Mouse (Mus musculus) left cerebral cortex, postnatal 4 days (tissue): ENCODE measurements at regions not wholly inside any gene's neighbourhood (a gene's known extent, or its start where the extent isn't known, plus 50 kb on each side); places are given as distances from the start of the nearest gene placed in this dataset.

Source experiments
- DNase-seq: peaks from one replicate; pipeline ENCODE4 v3.0.0-alpha.2; 2022
- intact Hi-C: fragments of 180-260 bp; cut with DNase I; formaldehyde crosslinking; loops from one replicate; pipeline ENCODE4 v1.15.1; 2025

GRCm38 (mm10) chr6:16064691-16065090 is 344.2 kb downstream of the Mdfic start:
- DNase-seq = no peak
- intact Hi-C loops = no loop called here

- intact Hi-C loops = no loop called here
- DNase-seq = no peak
These were observed 344.7 kb downstream of the Mdfic start for GRCm38 (mm10) chr6:16065121-16065520.

GRCm38 (mm10) chr6:16076266-16076665 is 355.8 kb downstream of the Mdfic start:
- intact Hi-C loops = no loop called here
- peak; percentile 29 for DNase-seq

GRCm38 (mm10) chr6:16077195-16077810 is 356.8 kb downstream of the Mdfic start:
- intact Hi-C loops = no loop called here

GRCm38 (mm10) chr6:16077917-16078316 is 357.5 kb downstream of the Mdfic start:
- intact Hi-C loops = no loop called here

More at GRCm38 (mm10) chr6:16077195-16077810, 356.8 kb downstream of the Mdfic start:
- DNase-seq = no peak

GRCm38 (mm10) chr6:16086952-16087537 is 366.6 kb downstream of the Mdfic start:
- no peak for DNase-seq
- intact Hi-C loops = no loop called here

More at GRCm38 (mm10) chr6:16077917-16078316, 357.5 kb downstream of the Mdfic start:
- no peak for DNase-seq

- no peak for DNase-seq
- intact Hi-C loops = no loop called here
These were observed 378.3 kb downstream of the Mdfic start for GRCm38 (mm10) chr6:16098761-16099160.

- no peak for DNase-seq
- intact Hi-C loops = no loop called here
These were observed 420.5 kb downstream of the Mdfic start for GRCm38 (mm10) chr6:16141009-16141408.

GRCm38 (mm10) chr6:16144538-16144937 is 424.1 kb downstream of the Mdfic start:
- DNase-seq = no peak
- intact Hi-C loops = no loop called here

GRCm38 (mm10) chr6:16150535-16150934 is 430.1 kb downstream of the Mdfic start:
- intact Hi-C loops = no loop called here

GRCm38 (mm10) chr6:16151478-16151877 is 431.0 kb downstream of the Mdfic start:
- no peak for DNase-seq
- intact Hi-C loops = no loop called here

More at GRCm38 (mm10) chr6:16150535-16150934, 430.1 kb downstream of the Mdfic start:
- DNase-seq = no peak

GRCm38 (mm10) chr6:16152691-16153090 is 432.2 kb downstream of the Mdfic start:
- intact Hi-C loops = no loop called here
- no peak for DNase-seq

- no peak for DNase-seq
These were observed 444.6 kb downstream of the Mdfic start for GRCm38 (mm10) chr6:16165012-16165411.

GRCm38 (mm10) chr6:16171871-16172270 is 451.4 kb downstream of the Mdfic start:
- no peak for DNase-seq
- intact Hi-C loops = no loop called here

More at GRCm38 (mm10) chr6:16165012-16165411, 444.6 kb downstream of the Mdfic start:
- intact Hi-C loops = no loop called here

GRCm38 (mm10) chr6:16177313-16177712 is 456.9 kb downstream of the Mdfic start:
- no peak for DNase-seq
- intact Hi-C loops = no loop called here

GRCm38 (mm10) chr6:16187983-16188550 is 467.6 kb downstream of the Mdfic start:
- no peak for DNase-seq
- intact Hi-C loops = no loop called here

GRCm38 (mm10) chr6:16212975-16213374 is 492.5 kb downstream of the Mdfic start:
- no peak for DNase-seq
- intact Hi-C loops = no loop called here

- intact Hi-C loops = no loop called here
- no peak for DNase-seq
These were observed 493.2 kb downstream of the Mdfic start for GRCm38 (mm10) chr6:16213635-16214034.

GRCm38 (mm10) chr6:16221002-16221627 is 500.7 kb downstream of the Mdfic start:
- intact Hi-C loops = no loop called here
- peak; percentile 2 for DNase-seq
